In genomic region chr11:43992011-43992471, GRCm38 (mm10) we compare ENCODE assay signal across 13 mouse cellular contexts.
DNase-seq lines count a peak whose midpoint lies in the region; ATAC-seq and TF ChIP-seq lines count a peak whose summit lies in the region.
"Had no signal": no experiment of that assay in that cellular context is flagged by ENCODE, and none has a peak within 500 bp of the region (broad histone marks: within the 10 kb centered on the region; RNA-seq: fewer than 3 reads in every experiment).

No protein-coding gene starts in this region.

- no peaks in the 10 kb centered on the region for H3K27me3 ChIP-seq in lung, postnatal 0 days (replicated peaks; ENCODE audit: insufficient read depth, low read length)
- H3K27me3 ChIP-seq: midbrain, embryonic 15.5 days had no signal

- DNase-seq in gastrocnemius, adult 18-20 months (ENCODE audit: low spot score), result peak; percentile 43
- DNase-seq in gastrocnemius, postnatal 4 days (ENCODE audit: low spot score in 2 of 2), result no peak
- peak; percentile 49 for DNase-seq in lung, postnatal 0 days (ENCODE audit: low spot score)
- no peak for DNase-seq in lung, postnatal 14 days
- DNase-seq in forelimb bud, embryonic 11.5 days (ENCODE audit: low read depth, low spot score), result peak; percentile 45
- DNase-seq in skeletal muscle tissue, adult 2 months (ENCODE audit: low read depth, low spot score), result peak; percentile 41
- DNase-seq in right cerebral cortex, adult 2 months (ENCODE audit: low spot score in 2 of 2), result no peak
- no peak for DNase-seq in cerebellum, postnatal 14 days
- DNase-seq: B cell, adult 2 months; cerebellum, adult 11-12 months; liver, postnatal 0 days; right cerebral cortex, postnatal 4 days had no signal

- H3K9me3 ChIP-seq in lung, postnatal 0 days (ENCODE audit: low read length), result no peaks in the 10 kb centered on the region
- H3K9me3 ChIP-seq: midbrain, embryonic 15.5 days had no signal

- no peak for ATAC-seq in lung, postnatal 0 days
- ATAC-seq: liver, postnatal 0 days; midbrain, embryonic 15.5 days had no signal

- TF ChIP-seq CTCF in lung, postnatal 0 days (IDR thresholded peaks at IDR 0.05), result no peak

- TF ChIP-seq EP300 in lung, postnatal 0 days (IDR thresholded peaks at IDR 0.05), result peak; percentile 69; the same call in 1 of the 2 replicates

- WGBS in lung, postnatal 0 days, result 54% methylated on average over 6 of the region's 6 CpGs

- no peaks in the 10 kb centered on the region for H3K4me1 ChIP-seq in lung, postnatal 0 days (ENCODE audit: insufficient read depth, low read depth, low read length)
- H3K4me1 ChIP-seq: midbrain, embryonic 15.5 days had no signal

- no peak overlapping the region for H3K27ac ChIP-seq in lung, postnatal 0 days (ENCODE audit: low read length)
- H3K27ac ChIP-seq: midbrain, embryonic 15.5 days had no signal

- no peak overlapping the region for H3K9ac ChIP-seq in lung, postnatal 0 days (replicated peaks; ENCODE audit: low read depth)
- H3K9ac ChIP-seq: liver, postnatal 0 days; midbrain, embryonic 15.5 days had no signal

- no peak overlapping the region for H3K4me3 ChIP-seq in lung, postnatal 0 days (ENCODE audit: low read depth, low read length)
- H3K4me3 ChIP-seq: midbrain, embryonic 15.5 days had no signal

- H3K4me2 ChIP-seq in lung, postnatal 0 days (replicated peaks; ENCODE audit: low read depth, low read length), result no peak overlapping the region
- H3K4me2 ChIP-seq: midbrain, embryonic 15.5 days had no signal

- H3K36me3 ChIP-seq in lung, postnatal 0 days (ENCODE audit: insufficient read depth, low read length), result no peaks in the 10 kb centered on the region
- H3K36me3 ChIP-seq: midbrain, embryonic 15.5 days had no signal

Comparison
In these comparisons a context has a peak if more than half of its experiments do, and no peak if none do; other contexts are left out.
1. DNase-seq: peak in gastrocnemius, adult 18-20 months (single experiment), lung, postnatal 0 days (single experiment), forelimb bud, embryonic 11.5 days (single experiment) and skeletal muscle tissue, adult 2 months (single experiment); none in gastrocnemius, postnatal 4 days (0 of 2), lung, postnatal 14 days (single experiment), right cerebral cortex, adult 2 months (0 of 2) and cerebellum, postnatal 14 days (0 of 2).